Mouse (Mus musculus) testis, adult 2 months (tissue): ENCODE data around the gene Gipc2.

Experiments
- CTCF ChIP-seq: fragments of 200-500 bp; IDR thresholded peaks from 2 replicates; pipeline ENCODE4 v1.5.1; 2012; ENCODE audit warnings: low read depth, mild to moderate bottlenecking, inconsistent platforms, low read length, moderate library complexity; ENCODE audit not compliant: control insufficient read depth, insufficient read depth, insufficient replicate concordance
- POLR2A ChIP-seq: fragments of 200-500 bp; IDR thresholded peaks from 2 replicates; pipeline ENCODE4 v1.6.1; 2012; ENCODE audit warnings: low read depth, mild to moderate bottlenecking, inconsistent platforms, low read length, moderate library complexity; ENCODE audit not compliant: control insufficient read depth

GRCm38 (mm10) chr3:152127144-152127543, 38.9 kb downstream of the Gipc2 start:
- TF ChIP-seq POLR2A: no peak
- TF ChIP-seq CTCF: no peak
